Mouse (Mus musculus) subcutaneous adipose tissue, adult 2 months (tissue): ENCODE data around the gene Tsga8. TPM values are rescaled to one million over a fixed set of nuclear protein-coding genes. Genes with fewer than 3 reads are reported as not detected.

Experiments
- polyA plus RNA-seq: library from polyadenylated mRNA; depleted of rRNA; stranded (reverse); fragments of >200 nt; gene quantifications from 2 replicates; pipeline ENCODE4 v1.2.3, GENCODE M21; 2012; ENCODE audit warnings: low replicate concordance; rRNA removed

Tsga8 gene
- polyA plus RNA-seq = not detected in 2 replicates

DNA sequence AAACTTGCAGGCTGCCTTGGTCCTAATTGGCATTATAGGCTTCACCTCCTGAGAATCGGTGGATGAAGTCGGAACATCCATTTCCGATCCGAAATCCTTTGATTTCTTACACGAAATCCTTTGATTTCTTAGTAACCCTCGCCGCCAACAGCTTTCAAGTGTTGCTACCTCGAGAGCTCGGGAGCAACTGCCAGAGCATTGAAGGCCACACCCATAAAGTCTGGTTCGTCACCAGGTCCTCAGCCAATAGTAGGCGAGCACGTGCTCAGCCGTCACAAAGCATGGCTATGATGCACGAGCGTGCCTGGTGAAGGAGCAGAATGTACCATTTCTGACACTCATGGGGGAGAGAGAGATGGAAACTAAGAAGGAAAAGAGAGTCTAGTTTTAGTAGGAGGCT, at the start of gene Tsga8:
Tsga8 (minus strand) TSS at position 327 of the 400 bp plus-strand sequence.

